Mouse (Mus musculus) left cerebral cortex, postnatal 14 days (tissue): ENCODE results near the gene Ybey. TPM values are rescaled to one million over a fixed set of nuclear protein-coding genes. Genes with fewer than 3 reads are reported as not detected.
A peak's percentile ranks its signal among the peaks of the same experiment; 100 is the strongest.

Source experiments
- DNase-seq, 2 experiments: peaks; one replicate each; pipeline ENCODE4 v3.0.0; 2021 to 2022; ENCODE audit warnings: low spot score in 2 of 2, mixed read lengths in 1 of 2
- intact Hi-C: fragments of 180-260 bp; cut with DNase I; formaldehyde crosslinking; loops from one replicate; pipeline ENCODE4 v1.15.1; 2025
- long read RNA-seq, 2 experiments: library from polyadenylated mRNA; stranded (forward); transcript quantifications; one replicate each; pipeline ENCODE4 v2.0.0; 2021
- total RNA-seq, 2 experiments: library from RNA; stranded (reverse); gene quantifications; 2 replicates each; pipeline ENCODE4 v1.2.3; 2021

Gene Ybey
- total RNA-seq: 1 to 10 TPM; 2.7 to 4.2 TPM
- long read RNA-seq, experiment 1, full-length matches to known transcripts: 6 of 6 reads
- long read RNA-seq, experiment 1, partial matches to known transcripts: 0 of 6 reads
- long read RNA-seq, experiment 1, other reads (novel, unspliced or antisense): 0 of 6 reads
- long read RNA-seq, experiment 2, full-length matches to known transcripts: 5 of 5 reads
- long read RNA-seq, experiment 2, partial matches to known transcripts: 0 of 5 reads
- long read RNA-seq, experiment 2, other reads (novel, unspliced or antisense): 0 of 5 reads

- peak; percentile 91 to 92 for DNase-seq
- intact Hi-C loops: no loop called here
Measured at GRCm38 (mm10) chr10:76468203-76469162, at the start of gene Ybey, which contains the start of gene Mcm3ap. Gene Ybey (minus strand): TSS chr10:76469114. Gene Mcm3ap (plus strand): TSS chr10:76468927.

DNA sequence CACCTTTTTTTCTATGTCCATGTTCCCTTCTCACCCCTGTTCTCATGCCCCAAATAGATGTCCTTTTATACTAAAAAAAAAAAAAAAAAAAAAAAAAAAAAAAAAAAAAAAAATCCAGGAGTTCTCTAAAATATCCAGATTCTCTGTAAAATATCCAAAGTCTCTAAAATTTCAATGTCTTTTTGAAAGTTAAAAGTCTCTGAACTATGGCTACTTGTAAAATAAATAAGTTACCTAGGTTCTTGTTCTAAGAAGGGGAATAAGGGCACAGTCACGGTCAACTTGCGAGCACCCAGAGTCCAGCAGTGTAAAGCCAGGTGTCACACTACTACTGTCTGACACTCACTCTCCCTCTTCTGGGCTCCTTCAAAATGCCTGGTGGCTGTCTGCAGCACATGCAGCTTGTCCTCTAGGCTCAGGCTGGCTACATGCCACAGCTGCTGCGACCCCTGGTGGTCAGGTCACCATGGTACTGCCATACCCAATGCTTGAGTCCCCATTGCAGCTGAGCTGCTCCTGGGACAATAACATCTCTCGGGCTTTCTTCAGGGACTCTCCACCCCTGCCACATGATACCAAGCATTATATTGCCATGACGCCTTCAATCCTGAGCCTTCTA, 44.2 kb upstream of the Ybey start:
- intact Hi-C loops: no loop called here
- DNase-seq: peak; percentile 68 to 75

DNA sequence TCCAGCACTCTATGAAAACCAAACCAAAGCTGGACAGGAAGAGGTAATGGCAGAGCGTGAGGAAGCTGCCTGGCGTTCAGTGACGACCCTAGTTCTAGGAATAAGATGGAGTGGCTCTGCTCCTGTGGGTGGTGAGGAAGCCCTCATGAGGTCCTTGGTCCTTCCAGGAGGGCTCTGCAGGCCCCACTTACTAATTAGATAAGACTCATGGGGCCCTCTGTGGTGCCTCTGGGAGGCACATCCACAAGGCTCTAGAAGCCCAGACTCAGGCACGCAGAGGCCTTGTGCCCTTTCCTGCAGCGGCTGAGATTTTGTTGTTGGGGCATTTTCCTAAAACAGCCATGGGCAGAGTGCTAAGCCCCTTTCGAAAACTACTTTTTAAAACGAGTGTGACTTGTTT, 37.0 kb upstream of the Ybey start:
- DNase-seq: no peak
- intact Hi-C loops: no loop called here

GRCm38 (mm10) chr10:76504271-76504943, 35.5 kb upstream of the Ybey start:
- DNase-seq: no peak
- intact Hi-C loops: no loop called here

GRCm38 (mm10) chr10:76497522-76497921, 28.6 kb upstream of the Ybey start:
- intact Hi-C loops: no loop called here
- DNase-seq: no peak

- intact Hi-C loops: no loop called here
Measured at GRCm38 (mm10) chr10:76496366-76496765, 27.5 kb upstream of the Ybey start.

DNA sequence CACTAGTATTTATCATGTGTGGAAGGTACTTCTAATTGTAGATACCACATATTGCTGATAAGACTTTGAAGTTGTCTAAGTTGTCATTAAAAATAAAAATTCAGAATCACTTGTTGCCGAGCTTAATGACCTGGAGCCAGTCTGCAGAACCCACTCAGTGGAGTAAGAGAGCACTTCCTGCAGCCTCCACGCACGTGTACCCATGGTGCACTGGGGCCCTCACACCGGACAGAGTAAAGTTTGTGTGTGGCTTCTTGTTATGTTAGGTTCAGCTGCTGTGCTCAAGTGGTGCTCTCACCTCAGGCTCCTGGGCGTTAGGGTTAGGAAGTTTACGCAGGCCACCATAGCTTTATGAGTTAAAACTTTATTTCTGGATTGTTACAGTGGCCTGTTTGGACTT, 26.6 kb upstream of the Ybey start:
- DNase-seq: no peak
- intact Hi-C loops: no loop called here

More at GRCm38 (mm10) chr10:76496366-76496765, 27.5 kb upstream of the Ybey start:
- DNase-seq: peak in 1 of 2 experiments; percentile 18

- DNase-seq: peak in 1 of 2 experiments; percentile 29
- intact Hi-C loops: no loop called here
Measured at GRCm38 (mm10) chr10:76493527-76493926, 24.6 kb upstream of the Ybey start.

GRCm38 (mm10) chr10:76489205-76489604, 20.3 kb upstream of the Ybey start:
- intact Hi-C loops: no loop called here
- DNase-seq: no peak

DNA sequence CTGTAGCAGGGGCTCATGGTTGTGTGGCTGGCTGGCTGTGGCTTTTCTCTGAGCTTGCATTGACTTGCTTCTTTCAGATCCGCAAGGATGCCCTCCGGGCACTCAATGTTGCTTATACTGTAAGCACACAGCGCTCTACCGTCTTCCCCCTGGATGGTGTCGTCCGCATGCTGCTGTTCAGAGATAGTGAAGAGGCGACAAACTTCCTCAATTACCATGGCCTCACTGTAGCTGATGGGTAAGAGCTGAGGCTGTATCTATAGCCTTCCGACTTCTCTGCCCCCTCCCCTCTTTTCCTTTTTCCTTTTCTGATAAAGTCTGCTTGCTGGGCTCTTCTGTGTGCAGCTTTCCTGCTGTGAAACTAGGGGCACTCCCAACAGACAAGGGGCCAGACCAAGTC, 19.4 kb upstream of the Ybey start:
- intact Hi-C loops: no loop called here
- DNase-seq: no peak

DNA sequence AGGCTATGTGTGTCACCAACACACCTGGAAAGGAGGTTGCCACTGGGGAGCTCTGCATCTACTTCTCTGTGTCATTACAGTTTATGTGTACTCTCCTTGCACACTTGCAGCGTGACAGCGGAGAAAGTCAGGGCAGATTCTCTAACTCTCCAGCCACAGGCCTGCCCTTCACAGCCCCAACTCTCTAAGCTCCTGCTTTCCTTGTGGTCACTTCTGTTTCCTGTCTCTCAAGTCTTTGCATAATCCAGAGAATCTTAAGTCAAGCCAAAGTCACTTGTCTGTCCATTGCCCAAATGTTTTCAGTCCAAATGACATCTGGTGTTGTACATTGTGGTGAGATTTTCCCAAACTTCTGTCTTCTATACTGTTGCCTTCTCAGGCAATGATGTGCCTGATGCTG, 17.4 kb upstream of the Ybey start:
- no peak for DNase-seq
- intact Hi-C loops: no loop called here

GRCm38 (mm10) chr10:76481480-76481879, 12.6 kb upstream of the Ybey start:
- intact Hi-C loops: no loop called here

DNA sequence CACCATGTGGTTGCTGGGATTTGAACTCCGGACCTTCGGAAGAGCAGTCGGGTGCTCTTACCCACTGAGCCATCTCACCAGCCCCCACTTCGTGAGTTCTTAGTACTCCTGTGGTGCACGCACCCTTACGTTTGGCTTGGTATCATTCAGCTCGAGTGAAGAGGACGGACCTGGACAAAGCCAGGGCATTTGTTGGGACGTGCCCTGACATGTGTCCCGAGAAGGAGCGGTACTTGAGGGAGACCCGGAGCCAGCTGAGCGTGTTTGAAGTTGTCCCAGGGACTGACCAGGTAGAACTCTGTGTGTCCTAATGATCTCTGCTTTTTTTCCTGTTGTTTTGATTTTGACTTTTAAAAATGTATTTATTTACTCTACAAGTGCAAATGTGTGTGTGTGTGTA, 11.9 kb upstream of the Ybey start:
- intact Hi-C loops: no loop called here
- no peak for DNase-seq

More at GRCm38 (mm10) chr10:76481480-76481879, 12.6 kb upstream of the Ybey start:
- DNase-seq: no peak

- intact Hi-C loops: no loop called here
- no peak for DNase-seq
Measured at GRCm38 (mm10) chr10:76473759-76474158, 4.8 kb upstream of the Ybey start.

GRCm38 (mm10) chr10:76462721-76463120, 6.2 kb downstream of the Ybey start:
- intact Hi-C loops: no loop called here

GRCm38 (mm10) chr10:76462312-76462711, 6.6 kb downstream of the Ybey start:
- DNase-seq: peak; percentile 12 to 50

More at GRCm38 (mm10) chr10:76462721-76463120, 6.2 kb downstream of the Ybey start:
- DNase-seq: no peak

GRCm38 (mm10) chr10:76461255-76461654, 7.7 kb downstream of the Ybey start:
- DNase-seq: no peak
- intact Hi-C loops: no loop called here

More at GRCm38 (mm10) chr10:76462312-76462711, 6.6 kb downstream of the Ybey start:
- intact Hi-C loops: no loop called here

DNA sequence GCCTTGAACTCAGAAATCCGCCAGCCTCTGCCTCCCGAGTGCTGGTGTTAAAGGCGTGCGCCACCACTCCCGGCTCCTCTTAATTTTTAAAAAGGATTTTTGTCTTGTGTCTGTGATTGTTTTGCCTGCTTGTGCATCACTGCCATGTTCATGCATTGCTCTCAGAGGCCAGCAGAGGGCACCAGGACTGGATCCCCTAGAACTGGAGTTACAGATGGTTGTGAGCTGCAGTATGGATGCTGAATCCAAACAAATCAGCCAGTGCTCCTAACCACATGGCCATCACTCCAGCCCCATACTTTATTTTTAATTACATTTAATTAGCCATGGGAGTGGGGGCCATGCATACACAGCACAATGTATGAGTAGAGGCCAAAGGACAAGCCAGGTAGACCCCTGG, 13.6 kb downstream of the Ybey start:
- intact Hi-C loops: loop anchor here (5.0 kb wide), 1 partner anchor 282 kb away; no protein-coding TSS in a partner anchor
- peak; percentile 65 to 73 for DNase-seq

DNA sequence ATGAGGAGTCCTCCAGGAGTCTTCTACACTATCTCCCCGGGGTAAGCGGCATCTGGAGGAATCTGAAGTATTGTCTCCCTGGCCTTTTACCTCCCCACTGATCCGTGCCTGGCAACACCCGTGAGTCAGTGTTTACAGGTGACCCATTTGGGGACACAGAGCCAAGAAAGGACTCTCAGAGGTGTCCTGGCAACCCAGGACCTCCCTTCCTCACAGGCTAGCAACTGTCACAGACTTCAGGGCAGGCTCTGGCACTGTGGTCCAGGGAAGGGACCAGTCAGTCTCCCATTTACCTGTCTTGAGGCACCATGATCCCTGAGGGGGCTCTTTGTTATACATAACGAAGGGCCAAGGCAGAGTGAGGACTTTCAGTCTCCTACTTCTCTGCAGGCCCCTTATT, 20.1 kb downstream of the Ybey start, which contains the start of gene 2610028H24Rik:
Gene 2610028H24Rik (plus strand): TSS at position 231 of the 400 bp plus-strand sequence.
- DNase-seq: no peak
- intact Hi-C loops: no loop called here
